Mouse (Mus musculus) activated CD4-positive, CD25-positive, alpha-beta regulatory T cell, adult 9 weeks (primary cell): Measurements from ENCODE around the gene Uaca. TPM values are rescaled to one million over a fixed set of nuclear protein-coding genes. Genes with fewer than 3 reads are reported as not detected.

Experiments
- polyA plus RNA-seq: library from polyadenylated mRNA; unstranded; fragments of 100-300 nt; shearing (Covaris generic); gene quantifications from one replicate; pipeline ENCODE4 v1.2.1, GENCODE M21; 2017

Gene Uaca
- not detected for polyA plus RNA-seq

DNA sequence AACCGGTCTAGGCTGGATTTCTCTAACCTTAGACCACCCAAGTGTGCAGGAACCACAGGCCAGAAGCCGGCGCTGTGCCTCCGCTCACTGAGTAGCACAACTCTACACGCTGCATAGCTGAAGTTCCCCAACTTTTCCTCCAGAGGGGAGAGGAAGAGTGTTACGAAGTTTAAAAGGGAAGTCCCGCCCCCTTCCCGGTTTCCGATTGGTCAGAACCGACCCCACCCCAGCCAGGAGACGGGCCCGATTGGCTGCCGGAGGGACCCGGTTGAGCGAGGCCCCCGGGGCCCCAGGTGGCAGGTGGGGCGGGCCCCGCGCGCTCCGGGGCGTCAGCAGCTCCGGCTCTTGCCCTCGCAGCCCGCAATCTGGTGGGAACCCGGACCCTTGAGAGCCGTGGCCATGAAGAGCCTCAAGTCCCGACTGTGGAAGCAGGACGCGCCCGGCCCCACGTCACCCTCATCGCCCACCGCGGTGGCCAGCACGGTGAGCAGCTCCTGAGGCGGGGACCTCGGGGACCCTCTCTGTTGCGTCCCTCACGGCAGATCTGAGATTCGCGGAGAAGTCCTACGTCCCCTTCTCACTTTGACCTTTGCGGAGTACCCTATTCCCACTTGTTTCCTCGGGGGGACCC lies at the start of gene Uaca:
Gene Uaca (plus strand): TSS at position 333 of the 631 bp plus-strand sequence.

Other genes with a start within 250 kb of the Uaca start
- 1.5 TPM for gene Lrrc49, start 106.4 kb upstream of the Uaca start, polyA plus RNA-seq
- not detected for gene Larp6, start 81.6 kb upstream of the Uaca start, polyA plus RNA-seq